Mouse (Mus musculus) CH12.LX (cell line): ENCODE data around the gene Mbd4. TPM values are rescaled to one million over a fixed set of nuclear protein-coding genes. Genes with fewer than 3 reads are reported as not detected.
A peak's percentile ranks its signal among the peaks of the same experiment; 100 is the strongest.

Experiments
- DNase-seq: peaks from one replicate; pipeline ENCODE4 v3.0.0-alpha.2; 2013; ENCODE audit errors: extremely low read depth
- H3K27ac ChIP-seq: 2 replicates; pipeline ENCODE4 v1.5.1; 2012; ENCODE audit warnings: low read depth, mild to moderate bottlenecking, control low read depth, moderate library complexity; ENCODE audit not compliant: insufficient read depth
- H3K27me3 ChIP-seq: replicated peaks from 2 replicates; pipeline ENCODE3; 2012; ENCODE audit warnings: inconsistent platforms
- H3K36me3 ChIP-seq, 2 experiments: replicated peaks in 1 of 2; 2 replicates each; pipeline versions ENCODE3 to v1.6.1; 2012; ENCODE audit warnings: inconsistent platforms in 1 of 2, low read length in 1 of 2, mild to moderate bottlenecking in 1 of 2, mixed read lengths in 1 of 2, moderate library complexity in 1 of 2; ENCODE audit not compliant: control insufficient read depth in 1 of 2, insufficient read depth in 1 of 2
- H3K4me1 ChIP-seq, 2 experiments: 2 replicates each; pipeline ENCODE4 v1.6.1; 2012; ENCODE audit warnings: inconsistent platforms in 1 of 2, moderate library complexity in 1 of 2; ENCODE audit not compliant: insufficient read depth in 2 of 2, control insufficient read depth in 1 of 2
- H3K4me2 ChIP-seq: 2 replicates; pipeline ENCODE4 v1.6.1; 2012; ENCODE audit warnings: low read depth, mild to moderate bottlenecking, control low read depth; ENCODE audit not compliant: poor library complexity, insufficient read depth, severe bottlenecking
- H3K4me3 ChIP-seq, 3 experiments: fragments of 150-350 bp in 1 of 3; sonication (generic) in 1 of 3; replicated peaks in 1 of 3; 2 replicates each; pipeline versions ENCODE3 to v1.5.1; 2011 to 2012; ENCODE audit warnings: low read depth in 2 of 3, low read length in 2 of 3, mild to moderate bottlenecking in 2 of 3, moderate library complexity in 2 of 3, control low read depth in 1 of 3, improper control_type of control experiment in 1 of 3, inconsistent platforms in 1 of 3, mixed read lengths in 1 of 3; ENCODE audit not compliant: poor library complexity in 1 of 3
- H3K79me2 ChIP-seq: replicated peaks from 2 replicates; pipeline ENCODE4 v1.6.1; 2012; ENCODE audit warnings: mild to moderate bottlenecking, moderate library complexity; ENCODE audit not compliant: control insufficient read depth, poor library complexity, insufficient read depth, severe bottlenecking; ENCODE audit errors: extremely low read depth
- H3K9ac ChIP-seq: 2 replicates; pipeline ENCODE4 v1.6.1; 2012; ENCODE audit warnings: low read depth, mild to moderate bottlenecking, control low read depth, moderate library complexity; ENCODE audit not compliant: insufficient read depth
- H3K9me3 ChIP-seq: replicated peaks from 2 replicates; pipeline ENCODE3; 2012; ENCODE audit warnings: low read length, inconsistent platforms, mixed read lengths
- BHLHE40 ChIP-seq: IDR thresholded peaks from 2 replicates; pipeline ENCODE4 v1.6.1; 2011; ENCODE audit warnings: mild to moderate bottlenecking, low read depth, low read length, improper control_type of control experiment
- CTCF ChIP-seq, 2 experiments: IDR thresholded peaks in 1 of 2; conservative IDR thresholded peaks in 1 of 2; 2 replicates each; pipeline ENCODE4 v1.5.1; 2011 to 2012; ENCODE audit warnings: low read depth in 2 of 2, low read length in 2 of 2, improper control_type of control experiment in 1 of 2, inconsistent platforms in 1 of 2, mild to moderate bottlenecking in 1 of 2, moderate library complexity in 1 of 2
- EP300 ChIP-seq: IDR thresholded peaks from 2 replicates; pipeline ENCODE4 v1.6.1; 2011; ENCODE audit warnings: low read length, improper control_type of control experiment
- GABPA ChIP-seq: IDR thresholded peaks from 2 replicates; pipeline ENCODE4 v1.6.1; 2012; ENCODE audit warnings: low read depth, low read length, improper control_type of control experiment, inconsistent platforms; ENCODE audit not compliant: insufficient replicate concordance
- HCFC1 ChIP-seq: IDR thresholded peaks from 2 replicates; pipeline ENCODE4 v1.6.1; 2012; ENCODE audit warnings: low read depth, mild to moderate bottlenecking, inconsistent platforms, low read length, improper control_type of control experiment
- JUN ChIP-seq: IDR thresholded peaks from 2 replicates; pipeline ENCODE4 v1.6.1; 2011; ENCODE audit warnings: low read depth, mild to moderate bottlenecking, low read length, improper control_type of control experiment, moderate library complexity; ENCODE audit not compliant: insufficient read depth
- KAT2A ChIP-seq: IDR thresholded peaks from 2 replicates; pipeline ENCODE4 v1.6.1; 2012; ENCODE audit warnings: low read length, improper control_type of control experiment, inconsistent platforms; ENCODE audit not compliant: insufficient replicate concordance
- MAZ ChIP-seq: IDR thresholded peaks from 2 replicates; pipeline ENCODE4 v1.6.1; 2012; ENCODE audit warnings: low read depth, mild to moderate bottlenecking, inconsistent platforms, low read length, improper control_type of control experiment, moderate library complexity
- MYC ChIP-seq: IDR thresholded peaks from 2 replicates; pipeline ENCODE4 v1.6.1; 2011; ENCODE audit warnings: low read depth, mild to moderate bottlenecking, improper control_type of control experiment, low read length
- NELFE ChIP-seq: IDR thresholded peaks from 2 replicates; pipeline ENCODE4 v1.6.1; 2011; ENCODE audit warnings: low read depth, low read length, improper control_type of control experiment
- NRF1 ChIP-seq: IDR thresholded peaks from 2 replicates; pipeline ENCODE4 v1.6.1; 2014; ENCODE audit warnings: low read depth, mild to moderate bottlenecking, inconsistent platforms, low read length, improper control_type of control experiment, moderate library complexity
- PAX5 ChIP-seq: IDR thresholded peaks from 2 replicates; pipeline ENCODE4 v1.6.1; 2012; ENCODE audit warnings: low read length, inconsistent platforms, mixed read lengths
- POLR2AphosphoS2 ChIP-seq: IDR thresholded peaks from 2 replicates; pipeline ENCODE4 v1.6.1; 2011; ENCODE audit warnings: low read depth, low read length, improper control_type of control experiment
- RAD21 ChIP-seq: IDR thresholded peaks from 2 replicates; pipeline ENCODE4 v1.6.1; 2011; ENCODE audit warnings: low read depth, mild to moderate bottlenecking, low read length, improper control_type of control experiment, moderate library complexity
- RCOR1 ChIP-seq: conservative IDR thresholded peaks from 2 replicates; pipeline ENCODE4 v1.6.1; 2012; ENCODE audit warnings: low read depth, mild to moderate bottlenecking, inconsistent platforms, low read length, improper control_type of control experiment
- SMC3 ChIP-seq: IDR thresholded peaks from 2 replicates; pipeline ENCODE4 v1.6.1; 2011; ENCODE audit warnings: low read depth, low read length, improper control_type of control experiment
- TCF12 ChIP-seq: IDR thresholded peaks from 2 replicates; pipeline ENCODE4 v1.6.1; 2014; ENCODE audit warnings: low read depth, mild to moderate bottlenecking, inconsistent platforms, low read length, improper control_type of control experiment
- UBTF ChIP-seq: IDR thresholded peaks from 2 replicates; pipeline ENCODE4 v1.6.1; 2012; ENCODE audit warnings: low read depth, mild to moderate bottlenecking, inconsistent platforms, low read length, improper control_type of control experiment, moderate library complexity
- ZC3H11A ChIP-seq: IDR thresholded peaks from 2 replicates; pipeline ENCODE4 v1.6.1; 2012; ENCODE audit warnings: low read depth, mild to moderate bottlenecking, inconsistent platforms, low read length, improper control_type of control experiment
- ZKSCAN1 ChIP-seq: IDR thresholded peaks from 2 replicates; pipeline ENCODE4 v1.6.1; 2012; ENCODE audit warnings: low read depth, inconsistent platforms, low read length, improper control_type of control experiment, borderline replicate concordance
- dilution Hi-C: fragments of 300-500 bp; cut with MboI; formaldehyde crosslinking; loops from 2 replicates; pipeline ENCODE4 v1.14.3; 2020; ENCODE audit warnings: low sequenced_read_pairs; ENCODE audit not compliant: extremely low pct_unique_long_range_greater_than_20kb, extremely low pct_ligation_motif_present
- in situ Hi-C: fragments of 300-500 bp; cut with MboI; formaldehyde crosslinking; loops from 3 replicates; pipeline ENCODE4 v1.14.3; 2019; ENCODE audit warnings: low sequenced_read_pairs, low pct_ligation_motif_present, low pct_unique_long_range_greater_than_20kb, mixed read lengths
- polyA plus RNA-seq: library from polyadenylated mRNA; unstranded; fragments of >175 nt; gene quantifications from 2 replicates; pipeline ENCODE4 v1.2.1, GENCODE M21; 2012; ENCODE audit warnings: low read depth; ENCODE audit not compliant: insufficient read length
- total RNA-seq, 2 experiments: library from RNA; depleted of rRNA; stranded (reverse); fragments of 300-350 nt in 1 of 2; fragments of >200 nt in 1 of 2; gene quantifications; 2 replicates each; pipeline ENCODE4 v1.2.3; 2012 to 2014

Mbd4 gene
- total and polyA plus RNA-seq, 3 experiments = 7.3 to 12.2 (median 8.6) TPM

DNA sequence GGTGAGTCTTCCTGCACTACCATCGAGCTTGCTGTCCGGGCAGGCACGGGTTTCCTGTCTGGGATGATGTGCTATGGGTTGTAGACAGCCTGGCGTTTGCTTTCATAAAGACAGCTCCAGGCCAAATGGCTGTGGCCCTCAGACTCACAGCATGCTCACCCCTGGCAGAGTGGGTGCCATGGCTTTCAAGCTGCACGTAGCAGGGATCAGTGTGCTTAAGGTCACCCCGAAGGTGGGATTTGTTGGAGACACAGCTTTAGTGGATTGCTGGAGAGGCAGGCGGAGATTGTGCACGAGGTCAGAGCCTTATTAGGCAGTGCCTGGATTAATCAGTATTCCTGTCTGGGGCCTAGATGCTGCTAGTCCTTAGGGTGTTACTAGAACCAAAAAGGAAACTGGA lies 37.4 kb upstream of the Mbd4 start:
- peaks cover 25 to 57% of the 10 kb centered on the region in 2 experiments for H3K36me3 ChIP-seq
- dilution Hi-C loops = no loop called here
- H3K27ac ChIP-seq = no peak overlapping the region
- H3K79me2 ChIP-seq = no peaks in the 10 kb centered on the region
- in situ Hi-C loops = no loop called here
- no peak for DNase-seq
- no peaks in the 10 kb centered on the region for H3K27me3 ChIP-seq
- no peak overlapping the region for H3K4me2 ChIP-seq
- TF ChIP-seq MAZ (no peak), KAT2A (no peak), PAX5 (no peak), TCF12 (no peak), GABPA (no peak), POLR2AphosphoS2 (no peak), CTCF (conservative IDR thresholded peaks at IDR 0.05 in 1 of 2, IDR thresholded peaks at IDR 0.05 in 1 of 2; ENCODE audit: low read depth in 2 of 2, low read length in 2 of 2) (no peak), MYC (no peak), NRF1 (no peak), NELFE (no peak), JUN (no peak), UBTF (no peak), BHLHE40 (no peak), EP300 (no peak), RCOR1 (no peak), ZKSCAN1 (no peak), HCFC1 (no peak)
- no peak overlapping the region for H3K4me3 ChIP-seq
- peaks cover 11 to 20% of the 10 kb centered on the region in 2 experiments for H3K4me1 ChIP-seq
- H3K9me3 ChIP-seq = peaks cover 3% of the 10 kb centered on the region
- H3K9ac ChIP-seq = no peak overlapping the region

DNA sequence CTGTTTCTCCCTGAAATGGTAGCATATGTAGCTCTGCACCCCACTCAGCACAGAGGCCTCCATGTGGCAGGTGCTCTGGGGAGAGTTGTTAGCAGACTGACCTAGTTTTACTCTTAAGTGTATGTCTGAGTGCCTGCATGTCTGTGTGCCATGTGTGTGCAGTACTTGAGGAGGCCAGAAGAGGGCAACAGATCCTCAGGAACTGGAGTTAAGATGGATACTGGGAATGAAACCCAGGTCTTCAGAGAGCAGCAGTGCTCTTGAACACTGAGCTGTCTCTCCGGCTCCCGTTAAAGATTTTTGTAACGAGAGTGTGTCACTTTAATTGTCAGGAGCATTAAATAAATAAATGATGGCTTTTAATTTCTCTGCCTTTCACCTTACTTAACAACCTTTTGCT lies 35.1 kb upstream of the Mbd4 start:
- no peak overlapping the region for H3K4me3 ChIP-seq
- no peak overlapping the region for H3K27ac ChIP-seq
- H3K9ac ChIP-seq = no peak overlapping the region
- peak; percentile 8; the same call in 1 of the 2 replicates for TF ChIP-seq ZC3H11A
- peak; percentile 65 for TF ChIP-seq SMC3
- TF ChIP-seq TCF12 = no peak
- TF ChIP-seq RAD21 = peak; percentile 75
- TF ChIP-seq ZKSCAN1 = no peak
- TF ChIP-seq CTCF (conservative IDR thresholded peaks at IDR 0.05 in 1 of 2, IDR thresholded peaks at IDR 0.05 in 1 of 2; ENCODE audit: low read depth in 2 of 2, low read length in 2 of 2) = peak; percentile 57 to 74
- peaks cover 11 to 21% of the 10 kb centered on the region in 2 experiments for H3K4me1 ChIP-seq
- peaks cover 21 to 58% of the 10 kb centered on the region in 2 experiments for H3K36me3 ChIP-seq
- peak; percentile 51 for DNase-seq
- in situ Hi-C loops (no loop called here), dilution Hi-C loops (no loop called here)
- peaks cover 3% of the 10 kb centered on the region for H3K9me3 ChIP-seq
- H3K79me2 ChIP-seq = no peaks in the 10 kb centered on the region
- H3K27me3 ChIP-seq = no peaks in the 10 kb centered on the region
- no peak overlapping the region for H3K4me2 ChIP-seq
